In the genomic region with DNA sequence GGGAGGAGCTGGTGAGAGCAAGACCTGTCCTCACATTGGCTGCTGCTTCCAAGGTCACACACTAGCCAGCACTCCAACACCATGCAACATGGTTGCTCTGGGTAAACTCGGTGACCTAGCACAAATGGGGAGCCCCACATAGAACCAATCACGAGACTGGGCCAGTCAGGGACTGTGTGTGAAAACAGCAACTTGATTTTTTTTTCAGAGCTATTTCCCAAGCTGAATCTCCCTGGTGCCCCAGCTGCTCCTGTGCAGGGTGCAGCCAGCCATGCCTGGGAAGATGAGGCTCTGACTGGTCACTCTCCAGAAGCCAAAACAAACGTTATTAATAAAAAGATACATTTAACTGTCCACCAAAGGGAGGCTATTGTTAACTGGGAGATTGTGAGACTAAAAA, we compare ENCODE assay signal across 12 mouse cellular contexts.
DNase-seq lines count a peak whose midpoint lies in the region; ATAC-seq lines count a peak whose summit lies in the region.
"Had no signal": no experiment of that assay in that cellular context is flagged by ENCODE, and none has a peak within 500 bp of the region (broad histone marks: within the 10 kb centered on the region; RNA-seq: fewer than 3 reads in every experiment).

No protein-coding gene starts in this region.

- WGBS in embryonic facial prominence, embryonic 11.5 days, result 36% methylated on average over 3 of the region's 3 CpGs
- 35% methylated on average over 3 of the region's 3 CpGs for WGBS in hindbrain, embryonic 11.5 days
- WGBS in midbrain, embryonic 15.5 days, result 22% methylated on average over 3 of the region's 3 CpGs

- H3K27me3 ChIP-seq in embryonic facial prominence, embryonic 11.5 days (ENCODE audit: control insufficient read depth, insufficient read depth, low read length), result no peaks in the 10 kb centered on the region
- no peaks in the 10 kb centered on the region for H3K27me3 ChIP-seq in hindbrain, embryonic 11.5 days (ENCODE audit: control insufficient read depth, insufficient read depth, low read length)
- H3K27me3 ChIP-seq in midbrain, embryonic 15.5 days (replicated peaks), result no peaks in the 10 kb centered on the region

- H3K4me1 ChIP-seq in embryonic facial prominence, embryonic 11.5 days (ENCODE audit: control insufficient read depth, insufficient read depth, low read length), result peaks cover 5% of the 10 kb centered on the region
- H3K4me1 ChIP-seq in hindbrain, embryonic 11.5 days (replicated peaks; ENCODE audit: control insufficient read depth, insufficient read depth, low read length), result peaks cover 4% of the 10 kb centered on the region
- peaks cover 35% of the 10 kb centered on the region for H3K4me1 ChIP-seq in midbrain, embryonic 15.5 days

- H3K27ac ChIP-seq in embryonic facial prominence, embryonic 11.5 days (replicated peaks; ENCODE audit: low read depth, low read length), result no peak overlapping the region
- H3K27ac ChIP-seq in hindbrain, embryonic 11.5 days (ENCODE audit: low read depth, low read length), result peak overlapping the region; percentile 69
- H3K27ac ChIP-seq in midbrain, embryonic 15.5 days, result peak overlapping the region; percentile 62
- H3K27ac ChIP-seq: heart, embryonic 15.5 days had no signal

- ATAC-seq in embryonic facial prominence, embryonic 11.5 days (replicated peaks; ENCODE audit: insufficient number of reproducible peaks, low FRiP score, low TSS enrichment, low read depth), result peak; percentile 61
- ATAC-seq in hindbrain, embryonic 11.5 days (ENCODE audit: low FRiP score), result peak; percentile 76
- ATAC-seq in midbrain, embryonic 15.5 days (replicated peaks), result peak; percentile 70
- ATAC-seq: intestine, embryonic 16.5 days had no signal

- no peak overlapping the region for H3K4me2 ChIP-seq in embryonic facial prominence, embryonic 11.5 days (ENCODE audit: low read depth, low read length)
- H3K4me2 ChIP-seq in hindbrain, embryonic 11.5 days (replicated peaks; ENCODE audit: low read depth, low read length), result no peak overlapping the region
- H3K4me2 ChIP-seq in midbrain, embryonic 15.5 days, result no peak overlapping the region
- H3K4me2 ChIP-seq: heart, embryonic 15.5 days had no signal

- H3K9ac ChIP-seq in embryonic facial prominence, embryonic 11.5 days (replicated peaks; ENCODE audit: low read length), result no peak overlapping the region
- no peak overlapping the region for H3K9ac ChIP-seq in hindbrain, embryonic 11.5 days (ENCODE audit: low read depth, low read length)
- no peak overlapping the region for H3K9ac ChIP-seq in midbrain, embryonic 15.5 days
- H3K9ac ChIP-seq: heart, embryonic 15.5 days had no signal

- no peak overlapping the region for H3K4me3 ChIP-seq in embryonic facial prominence, embryonic 11.5 days (ENCODE audit: low read depth, low read length)
- no peak overlapping the region for H3K4me3 ChIP-seq in hindbrain, embryonic 11.5 days (ENCODE audit: low read depth, low read length)
- H3K4me3 ChIP-seq in midbrain, embryonic 15.5 days, result no peak overlapping the region
- H3K4me3 ChIP-seq: heart, embryonic 15.5 days had no signal

- no peaks in the 10 kb centered on the region for H3K9me3 ChIP-seq in embryonic facial prominence, embryonic 11.5 days (replicated peaks; ENCODE audit: control insufficient read depth, low read length)
- H3K9me3 ChIP-seq in hindbrain, embryonic 11.5 days (ENCODE audit: control insufficient read depth, low read length), result no peaks in the 10 kb centered on the region
- H3K9me3 ChIP-seq in midbrain, embryonic 15.5 days, result no peaks in the 10 kb centered on the region
- H3K9me3 ChIP-seq: heart, embryonic 15.5 days had no signal

- no peaks in the 10 kb centered on the region for H3K36me3 ChIP-seq in embryonic facial prominence, embryonic 11.5 days (replicated peaks; ENCODE audit: control insufficient read depth, insufficient read depth, low read depth, low read length)
- no peaks in the 10 kb centered on the region for H3K36me3 ChIP-seq in hindbrain, embryonic 11.5 days (ENCODE audit: control insufficient read depth, insufficient read depth, low read length)
- H3K36me3 ChIP-seq in midbrain, embryonic 15.5 days (replicated peaks), result no peaks in the 10 kb centered on the region
- H3K36me3 ChIP-seq: heart, embryonic 15.5 days had no signal

- peak; percentile 6 for DNase-seq in embryo, embryonic 9.5 days (ENCODE audit: extremely low spot score)
- no peak for DNase-seq in embryo, embryonic 10 days (ENCODE audit: low spot score)
- DNase-seq in embryonic facial prominence, embryonic 11.5 days (ENCODE audit: low spot score), result no peak
- peak; percentile 23 for DNase-seq in hindbrain, embryonic 11.5 days (ENCODE audit: low spot score)
- DNase-seq in natural killer cell, adult 2 months (ENCODE audit: low spot score in 2 of 2), result no peak
- DNase-seq in thymus, postnatal 36 days, result no peak
- DNase-seq in frontal cortex, postnatal 10 days (ENCODE audit: low spot score in 2 of 2), result no peak
- DNase-seq: cerebellum, adult 9-11 months; gastrocnemius, postnatal 36 days had no signal

Comparison
In these comparisons a context has a peak if more than half of its experiments do, and no peak if none do; other contexts are left out.
1. DNase-seq: peak in embryo, embryonic 9.5 days (single experiment) and hindbrain, embryonic 11.5 days (single experiment); none in embryo, embryonic 10 days (single experiment), embryonic facial prominence, embryonic 11.5 days (single experiment), natural killer cell, adult 2 months (0 of 2), thymus, postnatal 36 days (0 of 2) and frontal cortex, postnatal 10 days (0 of 2).
2. Peak in every context shown above with its lines, with median percentiles within 50 percentile points of each other: ATAC-seq.